Mouse (Mus musculus): ENCODE results near the gene Tmsb10. TPM values are rescaled to one million over a fixed set of nuclear protein-coding genes. Genes with fewer than 3 reads are reported as not detected.
A peak's percentile ranks its signal among the peaks of the same experiment; 100 is the strongest.

Gene Tmsb10
- polyA plus RNA-seq, 1 experiment = 603 TPM

GRCm38 (mm10) chr6:72956199-72957092 lies 2.1 kb downstream of the Tmsb10 start:
- no peak for DNase-seq (ENCODE audit: extremely low spot score in 1 of 2, low spot score in 1 of 2)

DNA sequence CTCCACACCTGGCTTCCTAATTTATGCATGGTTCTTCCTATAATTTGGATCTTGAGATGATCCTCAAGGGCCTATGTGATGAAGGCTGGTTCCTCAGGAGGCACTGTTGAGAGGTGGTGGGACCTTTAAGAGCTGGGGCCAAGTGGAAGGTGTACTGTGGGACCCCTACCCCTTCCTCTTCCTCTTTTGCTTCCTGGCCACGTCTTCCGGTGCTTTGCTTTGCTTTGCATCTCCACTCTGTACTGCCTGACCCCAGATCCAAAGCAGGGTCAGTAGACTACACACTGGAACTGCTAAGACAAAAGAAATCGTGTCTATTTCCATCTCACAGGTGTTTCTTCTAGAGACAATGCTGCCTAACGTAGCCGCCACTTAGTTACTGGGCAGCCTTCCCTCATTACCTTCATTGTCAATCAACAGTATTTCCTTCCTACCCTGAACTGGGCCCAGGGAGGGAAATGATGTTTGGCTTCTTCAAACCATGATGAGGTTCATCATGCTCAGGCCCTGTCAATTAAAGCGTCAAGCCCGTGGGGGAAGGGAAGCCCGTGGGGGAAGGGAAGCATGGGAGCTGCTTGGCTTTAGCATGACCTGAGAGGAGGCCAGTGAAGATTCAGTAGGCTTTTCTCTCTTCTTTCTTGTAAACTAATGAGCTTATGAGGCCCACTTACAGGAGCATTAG lies 2.9 kb downstream of the Tmsb10 start:
- DNase-seq (ENCODE audit: extremely low spot score in 1 of 2, low spot score in 1 of 2) = no peak

DNA sequence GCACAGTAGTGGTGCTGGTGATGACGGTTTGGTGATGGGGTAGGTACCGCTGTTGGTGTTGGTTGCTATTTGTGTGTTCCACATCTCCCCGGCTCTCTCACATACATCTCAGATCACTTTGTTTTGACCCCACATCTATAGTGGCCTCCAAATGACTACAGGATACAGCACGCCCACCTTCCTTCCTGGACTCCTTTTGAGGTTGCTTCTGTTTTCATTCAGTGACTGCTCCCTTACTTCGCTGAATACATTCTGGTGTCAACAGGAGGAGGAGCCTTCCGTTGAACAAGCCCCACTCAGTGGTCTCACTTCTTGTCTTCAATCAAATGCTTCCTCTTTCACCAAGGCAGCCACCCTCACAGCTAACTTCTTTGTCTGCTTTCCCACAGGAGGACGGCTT lies 3.8 kb downstream of the Tmsb10 start:
- no peak for DNase-seq (ENCODE audit: extremely low spot score in 1 of 2, low spot score in 1 of 2)

GRCm38 (mm10) chr6:72952967-72953366 lies 5.6 kb downstream of the Tmsb10 start:
- no peak for DNase-seq (ENCODE audit: extremely low spot score in 1 of 2, low spot score in 1 of 2)

DNA sequence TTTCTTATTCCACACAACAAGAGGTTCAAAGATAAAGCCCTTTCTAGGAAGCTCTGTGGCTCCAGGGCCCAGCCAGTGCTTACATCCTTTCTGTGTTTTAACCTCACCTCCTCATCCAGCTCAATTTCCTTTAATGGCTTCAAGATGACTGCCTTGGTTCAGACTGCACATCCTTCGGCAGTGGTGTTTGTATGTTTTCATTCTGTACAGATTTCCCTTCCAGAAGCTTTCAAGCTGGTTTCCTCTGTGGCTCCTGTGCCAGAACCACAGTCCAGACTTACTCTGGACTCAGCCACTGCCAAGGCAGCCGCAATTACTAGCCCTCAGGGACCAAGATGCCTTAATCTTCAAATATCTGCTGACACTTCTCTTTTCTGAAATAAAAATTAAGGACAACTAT lies 6.3 kb downstream of the Tmsb10 start:
- DNase-seq (ENCODE audit: extremely low spot score in 1 of 2, low spot score in 1 of 2) = no peak

GRCm38 (mm10) chr6:72949161-72949756 lies 9.3 kb downstream of the Tmsb10 start:
- peak; percentile 64 to 82 for DNase-seq (ENCODE audit: extremely low spot score in 1 of 2, low spot score in 1 of 2)

DNA sequence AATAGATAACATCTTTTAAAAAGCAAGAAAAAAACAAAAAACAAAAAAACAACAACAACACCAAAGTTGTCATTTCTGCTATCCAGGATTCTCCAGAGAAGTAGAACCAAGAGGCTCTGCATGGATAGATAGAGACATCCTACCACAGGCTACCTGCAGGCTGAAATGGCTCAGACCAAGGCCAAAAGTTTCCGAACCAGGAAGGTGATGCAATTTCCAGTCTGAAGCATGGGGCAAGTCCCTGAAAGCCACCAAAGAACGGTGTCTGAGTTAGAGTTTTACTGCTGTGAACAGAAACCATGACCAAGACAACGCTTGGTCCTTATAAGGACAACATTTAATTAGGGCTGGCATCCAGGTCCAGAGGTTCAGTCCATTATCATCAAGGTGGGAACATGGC lies 10.2 kb downstream of the Tmsb10 start:
- no peak for DNase-seq (ENCODE audit: extremely low spot score in 1 of 2, low spot score in 1 of 2)

GRCm38 (mm10) chr6:72947960-72948359 lies 10.6 kb downstream of the Tmsb10 start:
- DNase-seq (ENCODE audit: extremely low spot score in 1 of 2, low spot score in 1 of 2) = no peak

DNA sequence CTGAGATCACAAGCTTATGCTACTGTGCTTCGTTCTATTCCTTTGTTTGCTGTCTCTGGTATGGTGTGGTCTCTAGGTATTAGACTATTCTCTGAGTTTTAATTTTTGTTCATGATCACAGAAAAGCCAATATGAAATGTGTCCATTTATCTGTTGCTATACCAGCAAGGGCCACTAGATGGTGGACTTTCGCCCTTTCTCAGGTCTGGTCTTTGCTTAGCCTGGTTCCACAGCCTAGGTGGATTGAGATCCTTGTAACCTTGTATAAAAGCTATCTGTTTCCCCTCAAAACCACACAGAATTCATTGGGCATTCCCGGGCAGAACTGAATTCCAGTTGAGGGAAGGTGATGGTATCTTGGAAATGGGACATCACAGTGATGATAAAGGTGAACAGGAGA lies 18.1 kb downstream of the Tmsb10 start:
- peak in 1 of 2 experiments; percentile 91 for DNase-seq (ENCODE audit: extremely low spot score in 1 of 2, low spot score in 1 of 2)

- no peak for DNase-seq (ENCODE audit: extremely low spot score in 1 of 2, low spot score in 1 of 2)
Measured at GRCm38 (mm10) chr6:72937859-72938258, 20.7 kb downstream of the Tmsb10 start.

- no peak for DNase-seq (ENCODE audit: extremely low spot score in 1 of 2, low spot score in 1 of 2)
Measured at GRCm38 (mm10) chr6:72937430-72937829, 21.1 kb downstream of the Tmsb10 start.

DNA sequence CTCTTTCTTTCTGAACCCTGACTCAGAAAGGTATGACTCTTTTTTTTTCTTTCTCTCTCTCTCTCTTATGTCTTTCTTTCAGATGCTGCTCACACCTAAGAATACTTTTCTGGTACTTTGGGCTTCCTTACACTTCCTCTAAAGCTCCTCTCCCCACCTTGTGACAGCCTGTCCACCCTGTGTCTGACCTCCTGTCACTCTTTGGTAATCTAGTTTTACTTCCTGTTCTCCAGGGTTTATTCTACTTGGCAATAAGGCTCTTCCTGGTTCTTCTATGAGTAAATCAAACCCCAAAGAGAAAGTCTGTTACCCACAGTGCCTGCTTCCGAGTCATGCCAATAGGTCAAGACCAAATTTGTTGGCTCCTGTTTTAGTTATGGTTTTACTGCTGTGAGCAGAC lies 25.6 kb downstream of the Tmsb10 start:
- no peak for DNase-seq (ENCODE audit: extremely low spot score in 1 of 2, low spot score in 1 of 2)

- DNase-seq (ENCODE audit: extremely low spot score in 1 of 2, low spot score in 1 of 2) = no peak
Measured at GRCm38 (mm10) chr6:72931533-72931932, 27.0 kb downstream of the Tmsb10 start.

DNA sequence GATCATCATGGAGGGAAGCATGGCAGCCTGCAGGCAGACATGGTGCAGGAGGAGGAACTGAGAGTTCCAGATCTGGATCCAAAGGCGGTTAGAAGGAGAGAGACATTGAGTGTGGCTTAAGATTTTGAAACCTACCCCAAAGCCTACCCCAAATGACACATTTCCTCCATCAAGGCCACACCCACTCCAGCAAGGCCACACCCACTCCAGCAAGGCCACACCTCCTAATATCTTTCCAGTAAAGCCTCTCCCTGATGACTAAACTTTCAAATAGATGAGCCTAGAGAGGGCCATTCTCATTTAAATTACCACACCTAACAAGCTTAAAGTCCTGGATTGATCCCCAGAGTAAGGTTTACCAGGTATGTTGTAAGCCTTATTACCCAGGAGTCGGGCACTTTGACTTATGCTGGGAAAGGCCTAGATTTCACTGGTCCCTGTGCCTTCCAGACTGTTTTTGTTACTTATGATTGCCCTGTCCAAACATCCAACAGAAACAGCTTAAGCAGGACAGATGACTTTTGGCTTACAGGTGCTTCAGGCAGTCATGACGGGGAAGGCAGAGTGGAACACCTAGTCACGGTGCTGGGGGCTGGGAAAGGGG lies 28.7 kb downstream of the Tmsb10 start:
- DNase-seq (ENCODE audit: extremely low spot score in 1 of 2, low spot score in 1 of 2) = no peak

DNA sequence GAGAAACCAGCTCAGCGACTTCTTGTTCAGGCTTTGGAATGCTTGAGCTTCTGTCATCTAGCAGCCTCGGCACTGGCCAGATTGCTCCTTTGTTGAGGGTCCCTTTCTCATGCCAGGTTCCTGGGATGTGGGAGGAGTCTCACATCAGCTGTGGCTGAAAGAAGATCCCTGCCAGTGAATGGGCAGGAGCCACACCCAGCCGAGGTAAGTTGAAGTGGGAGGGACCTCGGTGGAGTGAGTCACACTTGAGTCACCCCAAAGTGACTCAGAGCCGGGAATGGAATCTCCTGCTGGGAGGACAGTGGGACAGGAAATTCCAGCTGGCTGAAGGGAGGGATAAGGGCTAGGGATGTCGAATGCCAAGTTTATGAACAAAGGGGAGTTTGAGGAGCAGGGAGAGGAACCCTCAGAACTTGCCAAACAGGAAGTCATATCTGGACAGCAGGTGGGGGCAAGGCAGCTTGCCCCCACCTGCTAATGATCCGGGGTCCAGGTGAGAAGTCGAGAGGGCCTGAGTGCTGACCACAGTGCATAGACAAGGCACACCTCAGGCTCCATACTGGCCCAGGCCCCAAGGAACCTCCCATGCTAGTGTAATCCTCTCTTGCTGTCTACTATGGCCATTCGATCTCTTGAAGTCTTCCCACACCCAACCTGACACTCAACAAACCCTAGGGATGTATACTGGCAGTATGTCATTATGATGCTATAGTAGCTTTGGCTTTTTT lies 31.6 kb downstream of the Tmsb10 start:
- peak; percentile 2 to 49 for DNase-seq (ENCODE audit: extremely low spot score in 1 of 2, low spot score in 1 of 2)

- no peak for DNase-seq (ENCODE audit: extremely low spot score in 1 of 2, low spot score in 1 of 2)
Measured at GRCm38 (mm10) chr6:72926031-72926430, 32.5 kb downstream of the Tmsb10 start.

DNA sequence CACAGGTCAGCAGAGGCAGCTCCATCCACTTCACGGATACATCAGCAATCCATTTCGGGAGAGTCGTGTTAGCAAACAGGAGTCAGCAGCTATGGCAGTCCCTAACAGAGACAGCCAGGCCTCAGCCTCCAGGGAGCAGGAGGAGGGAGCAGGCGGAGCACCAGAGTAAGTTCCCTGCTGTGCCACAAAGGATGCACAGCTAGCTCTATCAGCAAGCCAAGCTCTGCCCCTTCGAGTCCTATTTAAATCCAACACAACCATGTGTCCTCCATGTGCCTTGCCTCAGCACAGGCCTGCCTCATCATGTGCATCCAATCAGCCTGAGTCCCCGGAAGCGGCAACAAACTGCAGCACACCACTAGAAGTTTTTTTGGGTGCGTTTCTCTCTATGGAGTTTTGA lies 35.2 kb downstream of the Tmsb10 start:
- no peak for DNase-seq (ENCODE audit: extremely low spot score in 1 of 2, low spot score in 1 of 2)

- no peak for DNase-seq (ENCODE audit: extremely low spot score in 1 of 2, low spot score in 1 of 2)
Measured at GRCm38 (mm10) chr6:72921081-72921480, 37.5 kb downstream of the Tmsb10 start.

DNA sequence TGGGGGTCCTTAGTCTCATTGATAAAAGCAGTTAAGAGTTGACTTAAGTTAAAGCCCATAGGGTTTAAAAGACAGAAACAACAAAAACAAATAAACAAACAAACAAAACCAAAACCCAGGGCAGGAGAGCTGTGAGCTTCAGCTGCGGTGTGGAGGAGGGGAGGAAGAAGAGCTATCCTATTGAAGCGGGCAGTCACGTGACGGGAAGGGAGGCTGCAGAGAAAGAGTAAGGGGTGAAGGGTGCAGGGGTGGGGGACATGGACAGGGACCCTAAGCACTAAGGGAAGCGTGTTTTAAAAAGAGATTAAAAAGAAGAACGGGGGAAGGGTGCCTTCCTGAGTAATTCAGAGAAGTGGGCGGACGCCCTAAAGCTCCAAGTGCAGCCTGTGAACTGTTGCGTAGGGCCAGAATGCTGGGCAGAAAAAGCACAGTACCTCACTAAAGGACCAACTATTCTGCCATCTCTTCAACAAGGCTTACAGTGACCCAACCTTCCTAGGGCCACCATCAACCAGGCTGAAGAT lies 40.0 kb downstream of the Tmsb10 start:
- DNase-seq (ENCODE audit: extremely low spot score in 1 of 2, low spot score in 1 of 2) = no peak

DNA sequence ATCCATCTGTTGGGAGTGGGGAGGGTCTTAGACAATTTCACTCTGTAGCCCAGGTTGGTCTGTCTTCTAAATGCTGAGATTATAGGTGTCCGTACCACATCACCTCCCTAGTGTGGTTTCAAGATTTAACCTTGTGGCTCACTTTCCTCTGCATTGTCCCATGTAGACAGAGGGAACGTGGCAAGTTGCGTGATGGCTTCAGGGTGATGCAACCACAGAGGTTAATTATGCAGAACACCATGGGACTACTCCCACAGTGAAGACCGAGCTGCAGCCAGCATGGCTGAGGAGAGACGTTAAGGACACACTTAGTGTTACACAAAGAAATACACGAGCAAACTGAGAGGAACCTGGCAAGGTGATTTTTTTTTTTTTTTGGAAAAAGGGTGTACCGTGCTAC lies 42.2 kb downstream of the Tmsb10 start:
- no peak for DNase-seq (ENCODE audit: extremely low spot score in 1 of 2, low spot score in 1 of 2)
